Mouse (Mus musculus): ENCODE data around the gene Plet1. TPM values are rescaled to one million over a fixed set of nuclear protein-coding genes. Genes with fewer than 3 reads are reported as not detected.

Gene Plet1
- total RNA-seq, 2 experiments from 2014 or later: not detected

DNA sequence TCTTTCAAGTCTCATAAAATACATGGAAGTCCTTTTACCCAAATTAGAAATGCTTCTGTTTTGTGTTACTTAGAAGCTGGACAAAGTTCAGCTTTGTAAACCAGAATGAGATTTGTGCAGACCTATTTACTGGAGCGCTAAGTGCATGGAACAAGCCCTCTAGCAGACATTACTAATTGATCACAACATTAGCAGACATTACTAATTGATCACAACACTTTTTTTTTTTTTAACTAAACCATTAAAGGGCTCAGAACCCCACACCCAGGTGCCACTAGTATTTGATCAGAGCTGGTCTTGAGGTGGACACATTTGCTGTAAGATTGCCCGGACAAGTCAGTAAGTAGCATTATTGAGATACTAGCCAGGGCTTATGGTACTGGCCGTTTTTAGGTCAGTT is 39.5 kb downstream of the Plet1 start:
- DNase-seq: no peak

GRCm38 (mm10) chr9:50535930-50536329 is 41.6 kb downstream of the Plet1 start:
- DNase-seq: no peak

DNA sequence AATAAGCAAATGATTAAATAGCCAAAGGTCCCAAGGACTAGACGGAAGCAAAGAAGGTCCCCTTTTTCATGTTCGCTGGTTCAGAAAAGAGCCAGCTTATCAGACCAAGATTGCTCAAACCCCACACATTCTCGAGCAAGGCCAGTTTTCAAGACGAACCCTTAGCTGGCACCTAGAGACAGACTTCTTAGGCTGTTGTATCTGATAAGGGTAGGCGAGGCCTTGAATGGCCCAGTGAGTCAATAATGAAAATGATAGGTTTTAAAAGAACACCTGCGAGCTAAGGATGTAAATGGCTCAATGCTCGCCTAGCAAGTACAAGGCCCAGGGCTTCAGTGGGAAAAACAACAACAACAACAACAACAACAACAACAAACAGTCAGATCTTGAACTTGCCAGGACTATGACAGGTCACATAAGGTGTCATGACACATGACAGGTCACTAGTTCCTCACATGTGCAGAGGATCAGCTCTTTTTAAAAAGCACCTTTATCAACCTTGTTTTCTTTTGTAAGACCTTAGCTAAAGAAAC is 42.3 kb downstream of the Plet1 start:
- DNase-seq: no peak

- no peak for DNase-seq
Observed at GRCm38 (mm10) chr9:50537295-50537694, 43.0 kb downstream of the Plet1 start.

- DNase-seq: no peak
Observed at GRCm38 (mm10) chr9:50540170-50540569, 45.8 kb downstream of the Plet1 start.

DNA sequence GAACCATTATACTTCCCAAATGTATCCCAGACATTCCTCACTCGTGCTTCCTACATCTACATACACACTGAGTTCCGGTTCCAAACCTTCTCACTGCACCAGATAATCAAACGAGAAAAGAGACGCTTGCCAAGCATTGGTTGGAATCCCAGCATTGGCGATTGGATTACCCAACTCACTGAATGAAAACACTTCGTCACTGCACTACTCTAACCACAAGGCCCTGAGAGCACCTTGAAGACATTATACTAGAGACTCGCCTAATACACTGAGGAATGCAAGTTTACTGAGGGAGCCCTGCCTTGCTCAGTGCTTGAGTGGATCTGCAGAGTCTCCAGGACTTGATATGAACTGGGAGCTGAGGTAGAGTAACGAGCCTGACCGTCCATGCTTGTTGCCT is 48.1 kb downstream of the Plet1 start:
- no peak for DNase-seq

GRCm38 (mm10) chr9:50547859-50548478 is 53.6 kb downstream of the Plet1 start:
- no peak for DNase-seq

GRCm38 (mm10) chr9:50548936-50549335 is 54.6 kb downstream of the Plet1 start:
- DNase-seq: no peak

- DNase-seq: no peak
Observed at GRCm38 (mm10) chr9:50552206-50552605, 57.9 kb downstream of the Plet1 start.

- no peak for DNase-seq
Observed at GRCm38 (mm10) chr9:50553547-50553946, 59.2 kb downstream of the Plet1 start.

DNA sequence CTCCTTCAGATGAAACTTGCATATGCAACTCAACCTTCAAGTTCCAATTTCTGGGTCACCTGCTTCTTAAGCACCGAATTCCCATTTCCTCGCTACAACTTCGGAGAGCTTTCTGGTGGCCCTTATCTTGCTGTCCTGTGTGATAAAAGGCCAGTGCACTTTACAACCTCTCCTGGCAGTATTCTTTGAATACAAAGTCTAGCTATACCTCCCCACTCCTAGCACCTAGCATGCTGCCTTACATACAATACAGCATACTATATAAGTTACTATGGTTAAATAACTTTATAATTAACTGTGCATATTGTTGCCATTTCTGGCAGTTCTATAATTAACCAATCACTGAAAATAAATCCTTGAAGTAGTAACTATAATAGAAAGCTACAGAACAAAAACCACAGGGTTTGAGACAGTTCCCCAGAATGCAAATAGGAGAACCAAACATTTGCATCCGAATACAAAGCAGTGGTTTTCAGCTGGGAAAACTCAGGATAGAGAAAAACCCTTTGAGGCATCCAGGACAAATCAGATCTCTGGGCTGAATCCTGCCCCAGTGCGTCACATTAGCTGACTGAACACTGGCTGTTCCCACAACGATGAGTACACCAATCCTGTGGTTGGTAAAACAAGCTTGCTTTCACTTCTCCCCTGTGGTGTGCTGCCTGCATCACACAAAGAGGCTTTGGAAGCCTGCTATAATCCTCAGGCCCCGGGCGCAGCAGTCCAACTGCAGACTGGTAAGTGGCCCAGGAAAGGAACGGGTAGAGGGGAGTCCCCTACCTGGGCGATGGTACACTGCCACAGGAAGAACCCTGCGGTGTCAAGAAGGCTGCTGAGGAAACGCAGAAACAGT is 60.1 kb downstream of the Plet1 start, which contains the start of gene Il18:
TSS of gene Il18 (plus strand) at position 587 of the 853 bp plus-strand sequence.
- DNase-seq: peak; percentile 27

GRCm38 (mm10) chr9:50555094-50555446 is 60.7 kb downstream of the Plet1 start, which contains the start of gene Bco2:
Bco2 (minus strand) TSS chr9:50555181.
- no peak for DNase-seq

Other genes with a start within 250 kb of the Plet1 start
- gene Rpl10-ps3, start 149.6 kb upstream of the Plet1 start, total RNA-seq (2021): 100 to 1,000 TPM; 340 to 407 TPM
- 10 to 100 TPM in 1 of 2 experiments, 1 to 10 TPM in 1; 8.5 to 11.2 TPM for gene Pts, start 34.2 kb downstream of the Plet1 start, total RNA-seq (2021)
- gene Il18, start 60.3 kb downstream of the Plet1 start, total RNA-seq (2021): under 1 TPM; 0.43 to 0.75 TPM
- gene Bco2, start 60.7 kb downstream of the Plet1 start, total RNA-seq (2021): under 1 TPM; 0.28 to 0.40 TPM
- not detected for gene Tex12, start 66.8 kb downstream of the Plet1 start, total RNA-seq (2021)
- 100 to 1,000 TPM; 338 to 360 TPM for gene Sdhd, start 109.3 kb downstream of the Plet1 start, total RNA-seq (2021)
- 100 to 1,000 TPM; 182 to 200 TPM for gene Timm8b, start 109.4 kb downstream of the Plet1 start, total RNA-seq (2021)
- gene Pih1d2, start 122.8 kb downstream of the Plet1 start, total RNA-seq (2021): under 1 TPM; 0.20 to 0.43 TPM
- 10 to 100 TPM in 1 of 2 experiments, 1 to 10 TPM in 1; 7.7 to 10.4 TPM for gene Nkapd1, start 122.9 kb downstream of the Plet1 start, total RNA-seq (2021)
- gene Dlat, start 165.3 kb downstream of the Plet1 start, total RNA-seq (2021): 100 to 1,000 TPM; 228 to 279 TPM
- 1 to 10 TPM; 2.4 to 4.0 TPM for gene Dixdc1, start 245.0 kb downstream of the Plet1 start, total RNA-seq (2021)